Mouse (Mus musculus): ENCODE results near the gene Thbs4.

DNA sequence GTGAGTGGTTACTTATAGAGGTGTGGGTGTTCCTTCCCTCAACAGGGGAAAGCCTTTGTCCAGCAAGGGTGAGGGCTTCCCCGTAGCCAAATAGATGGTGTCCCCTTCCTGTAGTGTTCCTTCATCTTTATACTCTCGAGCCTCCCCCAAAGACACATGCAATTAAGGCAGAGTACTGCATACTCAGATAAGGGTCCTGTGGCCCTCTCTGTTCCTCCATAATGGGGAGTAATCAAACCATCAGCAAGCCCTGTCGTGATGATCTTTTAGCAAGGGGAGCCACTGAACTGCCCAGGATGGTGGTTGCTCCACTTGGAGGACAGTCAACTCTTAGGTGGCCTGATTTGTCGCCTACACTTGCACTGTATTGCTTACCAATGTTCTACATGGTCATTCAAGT lies 82.0 kb downstream of the Thbs4 start:
- TF ChIP-seq CTCF (conservative IDR thresholded peaks at IDR 0.05; ENCODE audit: low read length) (no peak), NANOG (IDR thresholded peaks at IDR 0.05; ENCODE audit: borderline replicate concordance, low read length) (no peak), POU5F1 (IDR thresholded peaks at IDR 0.05; ENCODE audit: borderline replicate concordance, low read length) (no peak)

Data from E14TG2a.4 (cell line).